Mouse (Mus musculus) myocyte (in vitro differentiated cells): ENCODE data around the gene Tssc4. TPM values are rescaled to one million over a fixed set of nuclear protein-coding genes. Genes with fewer than 3 reads are reported as not detected.

ENCODE experiments used
- H3K27me3 ChIP-seq: one replicate; pipeline ENCODE4 v1.6.1; 2011; ENCODE audit not compliant: control insufficient read depth, insufficient read depth, insufficient read length
- H3K36me3 ChIP-seq: one replicate; pipeline ENCODE4 v1.6.1; 2011; ENCODE audit not compliant: control insufficient read depth, insufficient read depth
- H3K4me2 ChIP-seq: one replicate; pipeline ENCODE4 v1.6.1; 2011; ENCODE audit warnings: low read depth, control low read depth
- H3K4me3 ChIP-seq: one replicate; pipeline ENCODE4 v1.5.1; 2011; ENCODE audit warnings: mild to moderate bottlenecking, control low read depth, moderate library complexity
- H3K79me2 ChIP-seq: one replicate; pipeline ENCODE4 v1.6.1; 2011; ENCODE audit not compliant: control insufficient read depth, insufficient read depth
- H3ac ChIP-seq: one replicate; pipeline ENCODE4 v1.6.1; 2011; ENCODE audit not compliant: control insufficient read depth, insufficient read length
- CEBPB ChIP-seq: IDR thresholded peaks from 2 replicates; pipeline ENCODE4 v1.6.1; 2011; ENCODE audit warnings: mild to moderate bottlenecking, moderate library complexity; ENCODE audit not compliant: poor library complexity, insufficient read depth, severe bottlenecking
- E2F4 ChIP-seq: IDR thresholded peaks from one replicate; pipeline ENCODE4 v1.6.1; 2011; ENCODE audit warnings: mild to moderate bottlenecking, control low read depth, moderate library complexity; ENCODE audit not compliant: insufficient read depth
- MAX ChIP-seq: IDR thresholded peaks from one replicate; pipeline ENCODE4 v1.6.1; 2011; ENCODE audit warnings: low read depth, mild to moderate bottlenecking, control low read depth
- MYOD1 ChIP-seq, 3 experiments: IDR thresholded peaks; one replicate each; pipeline ENCODE4 v1.6.1; 2011; ENCODE audit warnings: control low read depth in 2 of 3, low read depth in 2 of 3, mild to moderate bottlenecking in 2 of 3, moderate library complexity in 1 of 3; ENCODE audit not compliant: insufficient read length in 2 of 3, control insufficient read depth in 1 of 3
- MYOG ChIP-seq, 3 experiments: IDR thresholded peaks; one replicate each; pipeline ENCODE4 v1.6.1; 2011; ENCODE audit warnings: control low read depth in 2 of 3, low read depth in 2 of 3, mild to moderate bottlenecking in 2 of 3; ENCODE audit not compliant: insufficient read length in 2 of 3, control insufficient read depth in 1 of 3, insufficient read depth in 1 of 3
- POLR2A ChIP-seq: IDR thresholded peaks from one replicate; pipeline ENCODE4 v1.6.1; 2011; ENCODE audit warnings: low read depth, mild to moderate bottlenecking, control low read depth, moderate library complexity; ENCODE audit not compliant: insufficient read length
- POLR2AphosphoS2 ChIP-seq: IDR thresholded peaks from one replicate; pipeline ENCODE4 v1.6.1; 2011; ENCODE audit warnings: low read depth, control low read depth; ENCODE audit not compliant: insufficient read length
- REST ChIP-seq: IDR thresholded peaks from one replicate; pipeline ENCODE4 v1.6.1; 2011; ENCODE audit warnings: mild to moderate bottlenecking, control low read depth, moderate library complexity; ENCODE audit not compliant: insufficient read depth, insufficient read length
- SRF ChIP-seq: IDR thresholded peaks from one replicate; pipeline ENCODE4 v1.6.1; 2011; ENCODE audit warnings: low read depth; ENCODE audit not compliant: control insufficient read depth, insufficient read length
- TCF12 ChIP-seq: IDR thresholded peaks from one replicate; pipeline ENCODE4 v1.6.1; 2011; ENCODE audit warnings: mild to moderate bottlenecking, control low read depth; ENCODE audit not compliant: poor library complexity, insufficient read depth, severe bottlenecking
- TCF3 ChIP-seq: IDR thresholded peaks from one replicate; pipeline ENCODE4 v1.6.1; 2011; ENCODE audit warnings: low read depth, control low read depth; ENCODE audit not compliant: insufficient read length
- USF1 ChIP-seq: IDR thresholded peaks from one replicate; pipeline ENCODE4 v1.6.1; 2011; ENCODE audit warnings: low read depth, mild to moderate bottlenecking, control low read depth, moderate library complexity
- polyA plus RNA-seq: library from polyadenylated mRNA; unstranded; fragments of >200 nt; fragmentation: generic; extraction: Trizol; gene quantifications from one replicate; pipeline ENCODE4 v1.2.1, GENCODE M21; 2012; ENCODE audit warnings: missing spikeins

The Tssc4 gene
- polyA plus RNA-seq, 1 experiment, result 78.6 TPM

DNA sequence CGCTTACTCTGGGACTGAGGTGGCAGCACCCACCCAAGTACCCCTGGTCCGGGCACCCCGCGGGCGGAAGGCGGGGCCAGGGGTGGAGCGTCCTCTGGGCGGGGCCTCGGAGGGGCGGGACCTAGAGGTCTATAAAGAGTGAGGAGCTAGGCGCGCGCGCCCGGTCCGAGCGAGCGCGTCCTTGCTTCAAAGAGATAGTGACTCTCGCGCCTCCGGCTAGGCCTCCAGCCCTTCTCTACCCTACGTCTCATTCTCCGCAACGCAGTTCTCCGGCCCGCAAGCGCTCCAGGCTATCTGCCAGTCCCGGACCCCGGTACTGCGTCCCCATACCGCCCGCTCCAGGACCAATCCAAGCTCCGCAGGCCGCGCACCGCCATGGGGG, 16.4 kb upstream of the Tssc4 start, which contains the start of gene Cd81:
Gene Cd81 (plus strand): TSS at position 114 of the 382 bp plus-strand sequence.
- TF ChIP-seq POLR2A (peak; percentile 94), POLR2AphosphoS2 (peak; percentile 95), E2F4 (no peak), MYOD1 (IDR thresholded peaks at IDR 0.05; ENCODE audit: control insufficient read depth in 1 of 3, insufficient read length in 2 of 3, low read depth in 2 of 3) (no peak), SRF (no peak), CEBPB (no peak), REST (no peak), MAX (no peak), MYOG (IDR thresholded peaks at IDR 0.05; ENCODE audit: control insufficient read depth in 1 of 3, insufficient read depth in 1 of 3, insufficient read length in 2 of 3, low read depth in 2 of 3) (no peak), TCF12 (no peak)
- Histone ChIP-seq H3K36me3 (peaks cover 4% of the 10 kb centered on the region), H3K79me2 (peaks cover 48% of the 10 kb centered on the region), H3K4me3 (peak within 1 kb of the TSS; percentile 99), H3K4me2 (peak within 1 kb of the TSS; percentile 99), H3ac (peak within 1 kb of the TSS; percentile 95), H3K27me3 (no peaks in the 10 kb centered on the region)

DNA sequence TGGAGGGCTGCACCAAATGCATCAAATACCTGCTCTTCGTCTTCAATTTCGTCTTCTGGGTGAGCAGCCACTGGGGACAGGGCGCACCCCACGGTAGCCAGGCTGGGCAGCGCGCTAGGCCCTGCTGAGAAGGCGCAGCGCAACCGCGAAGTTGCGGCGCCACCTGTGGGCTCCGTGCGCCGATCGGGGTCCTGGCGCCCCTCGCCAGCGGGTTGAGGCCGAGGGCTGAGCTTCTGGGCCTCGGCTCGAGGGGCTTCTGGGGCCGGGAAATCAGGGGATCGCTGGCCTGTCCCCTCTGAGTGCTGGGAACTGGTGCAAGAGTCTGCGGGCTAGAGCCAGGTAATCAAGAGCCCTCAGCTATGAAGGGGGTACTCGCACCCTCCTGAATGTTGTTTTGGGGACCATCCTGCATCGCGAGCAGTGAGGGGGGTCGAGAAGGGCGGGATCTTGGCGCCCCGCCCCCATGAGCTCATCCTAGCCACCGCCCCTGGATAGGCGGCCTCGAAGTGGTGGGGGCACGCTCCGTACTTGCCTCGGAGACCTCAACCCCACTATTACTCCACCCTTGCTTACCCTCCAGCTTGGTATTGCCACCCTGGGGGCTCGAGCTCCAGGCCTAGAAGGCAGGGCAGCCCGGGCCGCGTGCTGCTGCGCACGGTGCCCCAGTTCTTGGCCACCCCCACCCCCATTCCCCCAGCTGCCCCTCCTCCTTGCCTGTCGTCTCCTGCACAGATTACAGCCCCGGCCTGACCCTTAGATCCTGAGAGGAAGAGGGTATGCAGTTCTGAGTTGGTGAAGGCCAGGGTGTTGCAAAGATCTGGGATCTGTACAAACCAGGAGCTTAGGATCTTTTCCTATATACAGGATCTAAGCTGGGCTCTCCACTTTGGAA, 15.8 kb upstream of the Tssc4 start:
- peaks cover 5% of the 10 kb centered on the region for H3K36me3 ChIP-seq
- peaks cover 54% of the 10 kb centered on the region for H3K79me2 ChIP-seq
- TF ChIP-seq POLR2AphosphoS2 (peak; percentile 82), E2F4 (no peak), TCF12 (no peak), SRF (no peak), POLR2A (peak; percentile 62), MAX (no peak), MYOG (IDR thresholded peaks at IDR 0.05; ENCODE audit: control insufficient read depth in 1 of 3, insufficient read depth in 1 of 3, insufficient read length in 2 of 3, low read depth in 2 of 3) (no peak), MYOD1 (IDR thresholded peaks at IDR 0.05; ENCODE audit: control insufficient read depth in 1 of 3, insufficient read length in 2 of 3, low read depth in 2 of 3) (peak in 1 of 3 experiments; percentile 39)
- peak overlapping the region; percentile 99 for H3K4me2 ChIP-seq
- peak overlapping the region; percentile 95 for H3ac ChIP-seq
- H3K4me3 ChIP-seq, result peak overlapping the region; percentile 99
- H3K27me3 ChIP-seq, result no peaks in the 10 kb centered on the region

DNA sequence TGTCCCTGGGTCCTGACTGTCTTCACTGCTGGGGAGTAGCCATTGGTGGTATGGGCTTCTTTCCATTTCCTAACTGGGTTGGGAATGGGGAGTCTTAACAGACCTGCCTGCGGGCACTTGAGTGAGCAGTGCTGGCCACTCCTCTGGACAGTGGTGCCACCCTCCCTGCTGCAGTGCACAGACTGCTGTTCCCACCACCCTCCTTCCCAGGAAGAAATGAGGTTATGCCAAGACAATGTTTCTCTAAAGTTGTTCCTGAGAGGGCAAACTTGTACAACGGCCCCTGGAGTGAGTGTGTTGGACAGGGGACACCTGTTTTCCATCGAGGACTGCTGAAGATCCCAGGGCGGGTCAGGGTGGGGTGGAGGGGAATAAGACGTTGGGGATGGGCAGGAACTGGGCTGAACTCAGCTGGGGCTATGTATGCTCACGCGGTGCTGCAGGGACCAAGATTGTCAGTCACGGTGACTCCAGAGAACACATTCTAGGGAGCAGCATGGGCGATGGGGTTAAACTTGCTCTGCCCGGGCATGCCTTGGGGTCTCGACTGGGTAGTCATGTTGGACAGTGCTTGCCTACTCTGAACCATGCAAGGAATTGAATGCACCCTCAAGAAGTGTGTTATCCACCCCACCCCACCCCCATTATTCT, 15.0 kb upstream of the Tssc4 start:
- H3K4me3 ChIP-seq, result peak overlapping the region; percentile 99
- H3K27me3 ChIP-seq, result no peaks in the 10 kb centered on the region
- peak overlapping the region; percentile 99 for H3K4me2 ChIP-seq
- H3ac ChIP-seq, result peak overlapping the region; percentile 95
- TF ChIP-seq POLR2A (peak; percentile 36), SRF (no peak), TCF12 (no peak), MAX (no peak), MYOG (IDR thresholded peaks at IDR 0.05; ENCODE audit: control insufficient read depth in 1 of 3, insufficient read depth in 1 of 3, insufficient read length in 2 of 3, low read depth in 2 of 3) (no peak), TCF3 (no peak), E2F4 (no peak), POLR2AphosphoS2 (peak; percentile 64), REST (no peak), MYOD1 (IDR thresholded peaks at IDR 0.05; ENCODE audit: control insufficient read depth in 1 of 3, insufficient read length in 2 of 3, low read depth in 2 of 3) (no peak), CEBPB (no peak), USF1 (no peak)
- peaks cover 5% of the 10 kb centered on the region for H3K36me3 ChIP-seq
- H3K79me2 ChIP-seq, result peaks cover 62% of the 10 kb centered on the region

DNA sequence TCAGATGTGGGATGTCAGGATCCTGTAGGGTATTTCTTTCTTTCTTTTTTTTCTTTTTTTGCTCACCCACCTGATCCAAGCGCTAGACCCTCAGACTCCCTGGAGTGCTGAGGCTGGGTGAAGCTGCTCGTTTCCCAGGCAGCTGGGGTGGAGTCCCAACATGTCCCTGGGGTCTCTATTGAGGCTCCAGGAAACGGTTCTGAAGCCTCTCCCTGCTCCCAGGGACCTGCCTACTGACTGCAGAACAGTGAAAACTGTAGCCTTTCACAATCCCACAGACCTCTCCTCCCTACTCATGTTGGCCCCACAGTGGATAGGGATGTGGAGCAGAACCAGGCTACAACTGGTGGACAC, 14.5 kb upstream of the Tssc4 start:
- TF ChIP-seq USF1, result no peak
- no peak for TF ChIP-seq SRF
- no peak for TF ChIP-seq MYOD1 (IDR thresholded peaks at IDR 0.05; ENCODE audit: control insufficient read depth in 1 of 3, insufficient read length in 2 of 3, low read depth in 2 of 3)
- TF ChIP-seq TCF3, result no peak
- TF ChIP-seq CEBPB, result no peak
- TF ChIP-seq MYOG (IDR thresholded peaks at IDR 0.05; ENCODE audit: control insufficient read depth in 1 of 3, insufficient read depth in 1 of 3, insufficient read length in 2 of 3, low read depth in 2 of 3), result no peak
- no peak for TF ChIP-seq E2F4
- no peak for TF ChIP-seq REST
- TF ChIP-seq POLR2AphosphoS2, result no peak
- no peak for TF ChIP-seq POLR2A
- no peak for TF ChIP-seq MAX
- TF ChIP-seq TCF12, result no peak
- H3K4me2 ChIP-seq, result peak overlapping the region; percentile 99
- peak overlapping the region; percentile 95 for H3ac ChIP-seq
- no peaks in the 10 kb centered on the region for H3K27me3 ChIP-seq
- peak overlapping the region; percentile 99 for H3K4me3 ChIP-seq
- H3K79me2 ChIP-seq, result peaks cover 67% of the 10 kb centered on the region
- peaks cover 6% of the 10 kb centered on the region for H3K36me3 ChIP-seq
